Mouse (Mus musculus): ENCODE measurements around the gene Sptbn1.

The Sptbn1 gene

DNA sequence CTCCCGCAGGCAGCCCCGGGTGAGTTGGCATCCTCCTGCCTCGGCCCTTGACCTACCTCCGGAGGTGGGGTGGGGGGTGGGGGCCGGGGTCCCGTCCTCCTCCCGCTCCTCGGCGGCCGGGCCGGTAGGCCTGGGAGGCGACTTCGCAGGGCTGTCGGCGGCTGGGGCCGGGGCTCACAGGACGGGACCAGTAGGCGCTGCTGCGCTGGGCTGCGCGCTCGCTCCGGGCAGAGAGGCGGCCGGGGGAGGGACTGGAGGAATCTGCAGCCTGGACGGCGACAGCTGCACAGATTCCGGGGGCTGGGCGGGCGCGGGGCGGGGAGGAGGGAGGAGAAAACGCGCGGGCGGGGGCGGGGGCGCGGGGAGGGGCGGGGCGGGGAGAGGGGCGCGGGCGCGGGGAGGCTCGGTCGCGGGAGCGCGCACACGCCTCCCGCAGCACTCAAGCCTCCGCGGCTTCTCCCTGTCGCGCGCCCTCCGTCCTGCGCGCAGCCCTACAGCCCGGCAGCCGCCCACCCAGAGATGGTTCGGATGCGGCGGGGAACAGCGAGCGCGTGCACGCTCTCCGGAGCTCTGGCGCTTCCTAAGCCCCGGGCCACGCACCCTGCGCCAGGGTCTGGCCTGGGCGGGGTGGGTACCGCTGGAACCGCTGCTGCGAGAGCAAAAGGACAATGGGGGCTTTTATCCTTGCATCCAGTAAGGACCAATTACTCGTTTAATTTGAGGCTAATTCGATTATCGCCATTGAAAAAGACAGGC is at the start of gene Sptbn1:
Gene Sptbn1, minus strand, starts transcription at position 284 of the 756 bp plus-strand sequence.
- peak; percentile 82 for DNase-seq (ENCODE audit: low read depth, low spot score)

- no peak for DNase-seq (ENCODE audit: low read depth, low spot score)
Observed at GRCm38 (mm10) chr11:30294279-30294678, 26.3 kb upstream of the Sptbn1 start.

DNA sequence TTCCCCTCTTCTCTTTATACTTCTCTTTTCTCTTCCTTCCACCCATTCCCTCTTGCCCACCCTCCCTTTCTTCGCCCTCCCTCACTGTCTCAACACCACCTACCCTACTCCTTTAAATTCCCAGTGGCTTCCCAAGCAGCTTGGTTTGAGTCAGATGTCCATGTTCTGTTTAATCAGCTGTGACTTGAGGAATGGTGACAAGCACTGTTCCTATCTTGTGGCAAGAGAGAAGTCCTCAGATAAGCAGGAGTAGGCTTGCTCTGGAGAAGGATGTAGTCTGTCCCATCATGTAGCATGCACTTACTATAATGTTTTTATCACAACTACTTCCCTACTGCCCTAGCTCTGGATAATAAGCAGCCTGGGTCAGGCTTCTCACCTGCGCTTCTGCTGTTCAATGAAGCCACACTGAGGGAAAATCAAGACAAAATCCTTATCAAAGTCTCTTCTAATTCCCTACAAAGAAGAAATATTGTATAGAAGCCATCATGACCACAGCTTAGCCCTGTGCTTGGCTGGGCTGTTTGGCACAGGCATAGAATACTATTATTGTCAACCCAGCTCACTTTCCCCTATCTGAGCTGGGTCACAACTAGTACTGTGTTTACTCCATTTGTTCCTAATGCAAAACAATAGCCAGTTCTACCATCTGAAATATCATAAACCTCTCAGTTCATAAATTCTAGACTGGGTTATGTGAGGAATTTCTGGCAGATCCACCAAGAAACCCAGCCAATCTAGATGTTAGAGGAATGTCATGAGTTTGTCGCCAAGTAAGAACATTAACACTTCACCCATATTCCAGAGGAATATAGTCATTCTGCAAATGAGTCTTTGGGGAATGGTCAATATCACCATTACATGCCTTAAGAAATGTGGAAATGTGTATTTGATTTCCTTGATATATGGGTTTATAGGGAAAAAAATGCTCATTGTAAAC is 24.5 kb upstream of the Sptbn1 start:
- DNase-seq (ENCODE audit: low read depth, low spot score) = no peak

- peak; percentile 70 for DNase-seq (ENCODE audit: low read depth, low spot score)
Observed at GRCm38 (mm10) chr11:30291155-30291554, 23.2 kb upstream of the Sptbn1 start.

GRCm38 (mm10) chr11:30289470-30290431 is 21.8 kb upstream of the Sptbn1 start:
- no peak for DNase-seq (ENCODE audit: low read depth, low spot score)

GRCm38 (mm10) chr11:30288075-30288474 is 20.1 kb upstream of the Sptbn1 start:
- no peak for DNase-seq (ENCODE audit: low read depth, low spot score)

DNA sequence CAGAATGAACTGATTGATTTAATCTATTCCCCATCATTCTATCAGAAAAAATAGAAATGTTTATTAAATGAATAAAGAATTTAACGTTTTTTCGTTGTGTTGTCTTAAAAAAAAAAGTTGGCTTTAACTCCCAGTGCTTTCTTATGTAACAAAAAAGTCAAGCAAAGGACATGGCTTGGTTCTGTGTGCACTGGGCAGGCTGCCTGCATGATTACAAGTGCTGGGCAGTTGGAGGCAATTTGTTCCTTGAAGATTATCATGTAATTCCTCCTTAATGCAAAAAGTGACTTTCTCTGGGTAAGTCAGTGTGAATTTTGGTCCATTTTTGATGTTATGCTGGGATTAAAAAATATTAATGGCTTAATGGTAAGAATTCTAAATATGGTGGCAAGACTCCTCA is 15.7 kb upstream of the Sptbn1 start:
- DNase-seq (ENCODE audit: low read depth, low spot score) = no peak

GRCm38 (mm10) chr11:30281096-30281495 is 13.1 kb upstream of the Sptbn1 start:
- DNase-seq (ENCODE audit: low read depth, low spot score) = no peak

DNA sequence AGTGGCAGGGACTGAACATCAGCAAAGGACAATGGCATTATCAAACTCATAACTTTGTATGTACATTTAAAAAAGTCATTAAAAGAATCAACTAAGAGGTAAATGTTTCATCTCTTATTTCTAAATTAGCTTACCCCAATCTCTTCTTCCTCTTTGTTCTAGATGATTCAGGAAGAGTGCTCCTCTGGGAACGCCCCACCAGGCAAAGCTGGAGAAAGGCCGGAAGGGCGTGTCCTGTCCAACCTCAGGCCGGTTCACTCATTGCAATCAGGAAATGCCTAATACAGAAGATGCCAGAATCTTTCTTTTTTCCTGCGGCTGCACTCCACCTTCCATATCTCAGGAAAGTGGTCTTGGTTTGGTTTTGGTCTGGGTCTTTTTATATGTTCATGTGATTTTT is 11.3 kb upstream of the Sptbn1 start:
- DNase-seq (ENCODE audit: low read depth, low spot score) = peak; percentile 44

GRCm38 (mm10) chr11:30275436-30276031 is 7.6 kb upstream of the Sptbn1 start:
- no peak for DNase-seq (ENCODE audit: low read depth, low spot score)

DNA sequence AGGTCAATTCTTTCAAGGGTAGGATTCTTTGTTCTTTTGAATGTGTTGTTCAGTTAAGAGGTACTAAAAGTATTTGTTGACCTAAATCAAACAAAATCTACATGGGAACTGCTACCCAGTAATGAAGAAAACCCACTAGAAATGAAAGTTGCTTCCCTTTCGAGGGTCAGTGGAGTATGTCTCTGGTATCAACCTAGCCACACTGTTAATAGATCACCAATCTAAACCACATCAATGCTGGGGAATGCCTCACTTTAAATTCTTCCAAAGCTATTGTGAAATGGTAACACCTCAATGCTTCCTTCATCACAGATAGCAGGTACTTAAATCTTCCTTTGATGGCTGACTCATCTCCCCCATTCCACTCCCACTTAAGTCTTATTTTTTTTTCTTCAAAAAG is 1.5 kb upstream of the Sptbn1 start:
- no peak for DNase-seq (ENCODE audit: low read depth, low spot score)

GRCm38 (mm10) chr11:30268648-30269375 is 837 bp upstream of the Sptbn1 start:
- no peak for DNase-seq (ENCODE audit: low read depth, low spot score)

DNA sequence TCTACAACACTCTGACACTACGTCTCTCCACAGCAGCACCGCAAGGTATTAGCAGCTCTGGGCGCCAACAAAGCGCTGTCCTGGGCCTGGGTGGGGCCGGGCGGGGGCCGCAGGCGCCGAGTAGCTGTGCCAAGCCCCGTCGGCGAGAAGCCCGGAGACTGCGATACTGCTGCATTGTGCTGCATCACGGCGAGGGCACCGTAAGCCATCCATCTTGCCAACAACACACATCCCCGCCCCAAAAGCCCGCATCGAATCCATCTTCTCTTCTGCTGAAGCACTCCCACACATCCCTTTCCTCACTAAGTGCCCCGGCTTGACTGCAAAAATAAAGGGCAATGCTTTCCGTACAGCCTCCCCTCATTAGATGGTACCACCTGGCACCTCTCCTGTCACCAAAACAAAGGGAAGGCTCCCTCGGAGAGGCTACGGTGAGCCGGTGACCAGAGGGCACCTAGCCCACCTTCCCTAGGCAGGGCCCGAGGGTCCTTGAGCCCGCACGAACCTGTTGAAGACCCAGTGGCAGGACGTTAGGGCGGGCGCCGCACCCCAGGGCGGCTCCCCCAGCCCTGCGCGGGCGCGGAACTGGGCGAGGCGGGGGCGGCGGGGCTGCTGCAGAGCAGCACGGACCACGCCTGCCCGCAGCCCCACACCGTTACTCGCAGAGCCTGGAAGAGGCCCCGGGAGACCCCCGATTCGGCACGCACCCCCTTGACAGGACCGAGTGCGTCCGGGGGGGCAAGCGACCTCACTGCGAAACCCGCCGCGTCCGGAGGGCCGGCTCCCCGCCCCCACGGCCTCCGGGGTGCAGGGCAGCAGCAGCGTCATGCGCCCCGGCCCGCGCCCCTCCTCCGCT is 711 bp downstream of the Sptbn1 start:
- peak; percentile 46 for DNase-seq (ENCODE audit: low read depth, low spot score)

DNA sequence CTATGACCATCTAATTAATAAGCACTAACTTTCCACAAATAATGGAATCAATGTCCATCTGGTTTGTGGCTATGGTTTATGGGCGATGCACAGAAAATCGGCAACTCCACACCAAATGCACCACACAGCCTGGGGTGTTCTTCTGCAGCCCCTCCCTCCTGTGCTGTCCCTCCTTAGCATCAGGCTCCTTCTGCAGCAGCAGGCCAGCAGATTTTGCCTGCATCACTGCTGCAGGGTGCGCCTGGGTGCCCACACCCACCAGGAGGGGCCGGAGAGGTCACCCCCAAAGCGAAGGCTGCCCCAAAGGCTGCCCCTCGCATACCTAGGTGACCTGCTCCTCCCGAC is 1.3 kb downstream of the Sptbn1 start:
- DNase-seq (ENCODE audit: low read depth, low spot score) = no peak

DNA sequence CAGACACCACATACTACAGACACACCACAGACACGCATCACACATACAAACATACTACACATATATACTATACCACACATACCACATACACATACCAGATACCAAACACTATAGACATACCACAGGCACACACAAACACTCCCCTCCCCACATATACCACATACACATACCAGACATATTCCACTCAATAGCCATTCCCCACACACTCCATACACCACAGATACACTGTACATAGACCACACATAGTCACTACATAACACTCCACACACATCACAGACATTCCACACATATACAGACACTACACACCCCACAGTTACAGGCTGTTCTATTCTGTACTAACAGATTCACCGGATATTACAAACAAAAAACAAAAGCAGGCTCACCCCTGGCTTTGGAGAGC is 2.3 kb downstream of the Sptbn1 start:
- no peak for DNase-seq (ENCODE audit: low read depth, low spot score)

DNA sequence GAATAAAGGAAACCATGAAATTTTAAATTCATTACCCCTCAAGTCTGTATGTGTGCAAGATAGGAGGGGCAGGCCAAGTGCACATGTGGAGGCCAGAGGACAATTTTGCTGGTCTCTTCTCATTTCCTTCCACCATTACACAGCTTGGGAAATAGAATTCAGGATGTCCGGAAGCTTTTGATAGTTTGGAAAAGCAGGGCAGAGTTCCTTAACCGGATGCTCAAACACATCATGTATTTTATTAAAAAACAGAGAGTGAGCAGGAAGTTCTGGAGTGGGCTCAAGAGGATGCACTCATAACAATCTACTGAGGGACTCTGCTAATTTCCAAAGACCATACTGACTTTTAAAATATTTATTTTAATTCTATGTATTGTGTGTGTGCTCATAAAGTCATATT is 4.3 kb downstream of the Sptbn1 start:
- no peak for DNase-seq (ENCODE audit: low read depth, low spot score)

GRCm38 (mm10) chr11:30258739-30259350 is 9.1 kb downstream of the Sptbn1 start:
- no peak for DNase-seq (ENCODE audit: low read depth, low spot score)

GRCm38 (mm10) chr11:30257812-30258211 is 10.2 kb downstream of the Sptbn1 start:
- DNase-seq (ENCODE audit: low read depth, low spot score) = no peak

- no peak for DNase-seq (ENCODE audit: low read depth, low spot score)
Observed at GRCm38 (mm10) chr11:30257085-30257484, 10.9 kb downstream of the Sptbn1 start.
